ENCODE assay signal across 27 mouse cellular contexts in genomic region chr17:64581962-64582361, GRCm38 (mm10). TPM values are rescaled to one million over a fixed set of nuclear protein-coding genes. Genes with fewer than 3 reads are reported as not detected.
DNase-seq lines count a peak whose midpoint lies in the region; ATAC-seq and TF ChIP-seq lines count a peak whose summit lies in the region.
"Had no signal": no experiment of that assay in that cellular context is flagged by ENCODE, and none has a peak within 500 bp of the region (broad histone marks: within the 10 kb centered on the region; RNA-seq: fewer than 3 reads in every experiment).

No protein-coding gene starts in this region.

- H3K4me3 ChIP-seq in forebrain, postnatal 0 days (ENCODE audit: low read depth, low read length) = no peak overlapping the region
- H3K4me3 ChIP-seq in forebrain, embryonic 14.5 days (ENCODE audit: low read depth, low read length) = no peak overlapping the region
- no peak overlapping the region for H3K4me3 ChIP-seq in cortical plate, adult 2 months (ENCODE audit: insufficient read depth, low read length)
- H3K4me3 ChIP-seq: embryonic facial prominence, embryonic 12.5 days; embryonic facial prominence, embryonic 15.5 days; forebrain, embryonic 15.5 days; gastrocnemius, adult 2 months; heart, embryonic 12.5 days; heart, embryonic 15.5 days had no signal

- H3K27me3 ChIP-seq in forebrain, postnatal 0 days (ENCODE audit: insufficient read depth, low read length) = no peaks in the 10 kb centered on the region
- H3K27me3 ChIP-seq in forebrain, embryonic 14.5 days (replicated peaks; ENCODE audit: control insufficient read depth, insufficient read depth, low read length) = no peaks in the 10 kb centered on the region
- H3K27me3 ChIP-seq: embryonic facial prominence, embryonic 12.5 days; embryonic facial prominence, embryonic 15.5 days; forebrain, embryonic 15.5 days; heart, embryonic 12.5 days; heart, embryonic 15.5 days had no signal

- DNase-seq in forebrain, postnatal 0 days = no peak
- no peak for DNase-seq in forebrain, embryonic 14.5 days (ENCODE audit: low spot score)
- DNase-seq in layer of hippocampus, adult 8-10 months (ENCODE audit: low spot score in 2 of 2) = peak; percentile 35 to 36
- no peak for DNase-seq in layer of hippocampus, adult 9-10 months (ENCODE audit: low spot score)
- DNase-seq in layer of hippocampus, postnatal 36 days = peak; percentile 43 to 48
- DNase-seq in heart, postnatal 14 days = no peak
- DNase-seq in adrenal gland, postnatal 4 days (ENCODE audit: low spot score in 2 of 2) = no peak
- DNase-seq: adrenal gland, postnatal 10 days; adrenal gland, postnatal 36 days; cerebellum, adult 11-12 months; cerebellum, adult 8-10 months; cerebellum, postnatal 10 days; cerebellum, postnatal 36 days; gastrocnemius, adult 2 months; gastrocnemius, postnatal 14 days; heart, postnatal 10 days; heart, postnatal 4 days had no signal

- WGBS in forebrain, postnatal 0 days = 82% methylated on average over 3 of the region's 3 CpGs
- 83% methylated on average over 3 of the region's 3 CpGs for WGBS in forebrain, embryonic 14.5 days

- H3K9me3 ChIP-seq in forebrain, postnatal 0 days (ENCODE audit: low read length) = no peaks in the 10 kb centered on the region
- H3K9me3 ChIP-seq in forebrain, embryonic 14.5 days (replicated peaks; ENCODE audit: control insufficient read depth, low read length) = no peaks in the 10 kb centered on the region
- H3K9me3 ChIP-seq: embryonic facial prominence, embryonic 12.5 days; embryonic facial prominence, embryonic 15.5 days; forebrain, embryonic 15.5 days; heart, embryonic 12.5 days; heart, embryonic 15.5 days had no signal

- H3K4me1 ChIP-seq in forebrain, postnatal 0 days (ENCODE audit: insufficient read depth) = no peaks in the 10 kb centered on the region
- H3K4me1 ChIP-seq in forebrain, embryonic 14.5 days (ENCODE audit: control insufficient read depth, insufficient read depth, low read length) = no peaks in the 10 kb centered on the region; the same call in 1 of the 2 replicates
- peaks cover 4% of the 10 kb centered on the region for H3K4me1 ChIP-seq in cortical plate, adult 2 months (ENCODE audit: control insufficient read depth, insufficient read depth, low read length)
- H3K4me1 ChIP-seq: embryonic facial prominence, embryonic 12.5 days; embryonic facial prominence, embryonic 15.5 days; heart, embryonic 12.5 days; heart, embryonic 15.5 days had no signal

- no peak overlapping the region for H3K4me2 ChIP-seq in forebrain, postnatal 0 days (ENCODE audit: low read depth)
- no peak overlapping the region for H3K4me2 ChIP-seq in forebrain, embryonic 14.5 days (ENCODE audit: low read length)
- H3K4me2 ChIP-seq: embryonic facial prominence, embryonic 12.5 days; embryonic facial prominence, embryonic 15.5 days; forebrain, embryonic 15.5 days; heart, embryonic 12.5 days; heart, embryonic 15.5 days; hindbrain, embryonic 14.5 days had no signal

- intact Hi-C loops in heart, postnatal 14 days (cut with DNase I) = no loop called here

- ATAC-seq in forebrain, postnatal 0 days = peak; percentile 20; the same call in 1 of the 2 replicates
- no peak for ATAC-seq in forebrain, embryonic 14.5 days
- ATAC-seq: hindbrain, postnatal 0 days; inflammation-experienced regulatory T-cells, adult 6 months; Patski had no signal

- no peak for TF ChIP-seq CTCF in forebrain, postnatal 0 days (IDR thresholded peaks at IDR 0.05; ENCODE audit: low read depth)
- TF ChIP-seq CTCF in cortical plate, adult 2 months (IDR thresholded peaks at IDR 0.05; ENCODE audit: extremely low read depth, insufficient read depth, low read length) = no peak

- H3K9ac ChIP-seq in forebrain, postnatal 0 days = no peak overlapping the region
- H3K9ac ChIP-seq in forebrain, embryonic 14.5 days (ENCODE audit: low read length) = no peak overlapping the region
- H3K9ac ChIP-seq: embryonic facial prominence, embryonic 12.5 days; embryonic facial prominence, embryonic 15.5 days; forebrain, embryonic 15.5 days; heart, embryonic 12.5 days; heart, embryonic 15.5 days; hindbrain, embryonic 14.5 days had no signal

- no peaks in the 10 kb centered on the region for H3K36me3 ChIP-seq in forebrain, postnatal 0 days (ENCODE audit: insufficient read depth)
- H3K36me3 ChIP-seq in forebrain, embryonic 14.5 days (ENCODE audit: control insufficient read depth, insufficient read depth, low read length) = no peaks in the 10 kb centered on the region
- H3K36me3 ChIP-seq: embryonic facial prominence, embryonic 12.5 days; embryonic facial prominence, embryonic 15.5 days; forebrain, embryonic 15.5 days; heart, embryonic 12.5 days; heart, embryonic 15.5 days had no signal

- TF ChIP-seq POLR2A in cortical plate, adult 2 months (IDR thresholded peaks at IDR 0.05; ENCODE audit: extremely low read depth, insufficient read depth, low read length) = no peak

- no peak overlapping the region for H3K27ac ChIP-seq in forebrain, postnatal 0 days (ENCODE audit: low read depth, low read length)
- H3K27ac ChIP-seq in forebrain, embryonic 14.5 days (ENCODE audit: low read depth, low read length) = no peak overlapping the region
- H3K27ac ChIP-seq in cortical plate, adult 2 months (ENCODE audit: insufficient read depth, low read length) = 0 out of 2 replicates have a peak overlapping the region, but pooled peaks have one; percentile 6
- H3K27ac ChIP-seq: embryonic facial prominence, embryonic 12.5 days; embryonic facial prominence, embryonic 15.5 days; forebrain, embryonic 15.5 days; gastrocnemius, adult 2 months; heart, embryonic 15.5 days; hindbrain, embryonic 14.5 days; hindbrain, postnatal 0 days had no signal

RNA-seq across cellular contexts. Expression of gene Man2a1, which starts 18.6 kb away (rescaled TPM):
- total RNA-seq in forebrain, postnatal 0 days (2014; rRNA removed) = 11.0 and 19.9 TPM in 2 replicates
- 1.4 and 2.2 TPM in 2 replicates for polyA plus RNA-seq in forebrain, postnatal 0 days (2015; fragmentation: Nextera tagmentation; extraction: Ambion mirVana)
- polyA plus RNA-seq in forebrain, embryonic 14.5 days (2014; fragmentation: Nextera tagmentation; extraction: Ambion mirVana) = 1.6 and 2.2 TPM in 2 replicates
- 10 to 100 TPM; 15.4 to 19.8 (median 16.4) TPM for total RNA-seq in layer of hippocampus, adult 8-10 months (2022)
- 11.7 and 12.9 TPM in 2 replicates for polyA plus RNA-seq in cortical plate, adult 2 months (2012; rRNA removed)
- total RNA-seq in layer of hippocampus, postnatal 36 days (2021) = 10 to 100 TPM; 14.9 to 16.4 TPM
- total RNA-seq in heart, postnatal 14 days (2021) = 10 to 100 TPM; 25.9 to 28.2 TPM
- total RNA-seq in adrenal gland, postnatal 4 days (2021) = 100 to 1,000 TPM; 118 to 124 TPM

Comparison
In these comparisons a context has a peak if more than half of its experiments do, and no peak if none do; other contexts are left out.
1. DNase-seq: peak in layer of hippocampus, adult 8-10 months (2 of 2) and layer of hippocampus, postnatal 36 days (2 of 2); none in forebrain, postnatal 0 days (single experiment), forebrain, embryonic 14.5 days (single experiment), layer of hippocampus, adult 9-10 months (single experiment), heart, postnatal 14 days (0 of 2) and adrenal gland, postnatal 4 days (0 of 2).